Mouse (Mus musculus) kidney, embryonic 15.5 days (tissue): ENCODE measurements around the gene Pcx. TPM values are rescaled to one million over a fixed set of nuclear protein-coding genes. Genes with fewer than 3 reads are reported as not detected.

Experiments used
- ATAC-seq: fragments of 200-750 bp; cut with Nextera tagmentation; replicated peaks from 2 replicates; pipeline ENCODE4 v1.8.0; 2017; ENCODE audit warnings: moderate TSS enrichment; ENCODE audit not compliant: low FRiP score
- H3K27ac ChIP-seq: fragments of 300-500 bp; sonication (generic); 2 replicates; pipeline ENCODE4 v1.5.1; 2015; ENCODE audit warnings: mild to moderate bottlenecking, inconsistent platforms
- H3K27me3 ChIP-seq: fragments of 300-500 bp; sonication (generic); 2 replicates; pipeline ENCODE4 v1.6.1; 2015; ENCODE audit warnings: inconsistent platforms
- H3K36me3 ChIP-seq: fragments of 300-500 bp; sonication (generic); 2 replicates; pipeline ENCODE4 v1.6.1; 2015; ENCODE audit warnings: inconsistent platforms
- H3K4me1 ChIP-seq: fragments of 300-500 bp; sonication (generic); 2 replicates; pipeline ENCODE4 v1.6.1; 2015; ENCODE audit warnings: inconsistent platforms
- H3K4me2 ChIP-seq: fragments of 300-500 bp; sonication (generic); 2 replicates; pipeline ENCODE4 v1.6.1; 2015; ENCODE audit warnings: moderate library complexity, mild to moderate bottlenecking, inconsistent platforms
- H3K4me3 ChIP-seq: fragments of 300-500 bp; sonication (generic); replicated peaks from 2 replicates; pipeline ENCODE4 v1.5.1; 2015; ENCODE audit warnings: mild to moderate bottlenecking, inconsistent platforms
- H3K9ac ChIP-seq: fragments of 300-500 bp; sonication (generic); 2 replicates; pipeline ENCODE4 v1.6.1; 2015; ENCODE audit warnings: mild to moderate bottlenecking, inconsistent platforms
- H3K9me3 ChIP-seq: fragments of 300-500 bp; sonication (generic); replicated peaks from 2 replicates; pipeline ENCODE4 v1.6.1; 2016; ENCODE audit warnings: inconsistent platforms
- WGBS: fragments of 180-500 bp; shearing (Covaris S2); methylation state at CpG from one replicate; pipeline ENCODE4 v1.1.7; 2015; ENCODE audit warnings: mixed read lengths; 5-methylcytosine and 5-hydroxymethylcytosine counted together
- polyA plus RNA-seq: library from polyadenylated mRNA; unstranded; fragments of >200 nt; fragmentation: Nextera tagmentation; extraction: Ambion mirVana; gene quantifications from 2 replicates; pipeline ENCODE4 v1.2.1, GENCODE M21; 2015

The Pcx gene
- 30.4 and 35.2 TPM in 2 replicates for polyA plus RNA-seq

- Histone ChIP-seq H3K36me3 (no peaks in the 10 kb centered on the region), H3K4me3 (peak within 1 kb of the TSS; percentile 66), H3K27ac (peak within 1 kb of the TSS; percentile 49), H3K4me2 (peak within 1 kb of the TSS; percentile 95), H3K9me3 (no peaks in the 10 kb centered on the region), H3K9ac (peak within 1 kb of the TSS; percentile 42), H3K4me1 (peaks cover 19% of the 10 kb centered on the region), H3K27me3 (peaks cover 5% of the 10 kb centered on the region; the same call in 1 of the 2 replicates)
- ATAC-seq, result peak; percentile 100
- under 1% methylated on average over 77 of the region's 82 CpGs for whole genome bisulfite sequencing
These were observed at the start of gene Pcx for GRCm38 (mm10) chr19:4509986-4510963. TSS of gene Pcx (plus strand) at chr19:4510472.

- H3K27ac ChIP-seq, result no peak overlapping the region
- no peak overlapping the region for H3K4me2 ChIP-seq
- no peaks in the 10 kb centered on the region for H3K9me3 ChIP-seq
- no peaks in the 10 kb centered on the region for H3K36me3 ChIP-seq
- no peaks in the 10 kb centered on the region for H3K27me3 ChIP-seq
- H3K9ac ChIP-seq, result no peak overlapping the region
- 83% methylated on average over 8 of the region's 8 CpGs for WGBS
- no peak overlapping the region for H3K4me3 ChIP-seq
- peaks cover 3% of the 10 kb centered on the region for H3K4me1 ChIP-seq
- no peak for ATAC-seq
These were observed 48.3 kb upstream of the Pcx start for GRCm38 (mm10) chr19:4461981-4462380.

GRCm38 (mm10) chr19:4464666-4465065 is 45.6 kb upstream of the Pcx start:
- Histone ChIP-seq H3K9ac (no peak overlapping the region), H3K27me3 (no peaks in the 10 kb centered on the region), H3K4me3 (no peak overlapping the region), H3K27ac (no peak overlapping the region), H3K36me3 (no peaks in the 10 kb centered on the region), H3K4me1 (no peaks in the 10 kb centered on the region), H3K4me2 (no peak overlapping the region), H3K9me3 (no peaks in the 10 kb centered on the region)
- WGBS, result 79% methylated on average over 4 of the region's 4 CpGs
- ATAC-seq, result no peak

DNA sequence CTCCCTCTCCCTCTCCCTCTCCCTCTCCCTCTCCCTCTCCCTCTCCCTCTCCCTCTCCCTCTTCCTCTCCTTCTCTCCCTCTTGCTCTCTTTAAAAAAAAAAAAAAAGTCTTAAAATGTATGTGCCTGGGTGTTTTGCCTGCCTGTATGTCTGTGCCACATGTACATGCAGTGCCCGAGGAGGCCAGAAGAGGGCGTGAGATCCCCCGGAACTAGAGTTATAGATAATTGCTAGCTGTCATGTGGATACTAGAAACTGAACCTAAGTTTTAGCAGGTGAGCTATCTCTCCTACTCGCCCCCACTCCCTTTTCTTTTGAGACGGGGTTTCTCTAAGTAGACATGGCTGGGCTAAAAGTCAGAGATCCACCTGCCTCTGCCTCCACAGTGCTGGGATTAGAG is 41.9 kb upstream of the Pcx start:
- 35% methylated on average over 5 of the region's 5 CpGs for WGBS
- H3K36me3 ChIP-seq, result no peaks in the 10 kb centered on the region
- H3K9ac ChIP-seq, result no peak overlapping the region
- no peak for ATAC-seq
- no peak overlapping the region for H3K27ac ChIP-seq
- no peak overlapping the region for H3K4me3 ChIP-seq
- no peaks in the 10 kb centered on the region for H3K27me3 ChIP-seq
- H3K4me1 ChIP-seq, result no peaks in the 10 kb centered on the region
- no peak overlapping the region for H3K4me2 ChIP-seq
- no peaks in the 10 kb centered on the region for H3K9me3 ChIP-seq

- Histone ChIP-seq H3K4me2 (no peak overlapping the region), H3K9ac (no peak overlapping the region), H3K36me3 (no peaks in the 10 kb centered on the region), H3K9me3 (no peaks in the 10 kb centered on the region), H3K27ac (no peak overlapping the region), H3K4me3 (no peak overlapping the region), H3K4me1 (peaks cover 27% of the 10 kb centered on the region), H3K27me3 (peaks cover 32% of the 10 kb centered on the region)
- WGBS, result 90% methylated on average over 5 of the region's 5 CpGs
- ATAC-seq, result no peak
These were observed 36.7 kb upstream of the Pcx start for GRCm38 (mm10) chr19:4473549-4473948.

- Histone ChIP-seq H3K4me1 (peaks cover 27% of the 10 kb centered on the region), H3K9ac (no peak overlapping the region), H3K27ac (no peak overlapping the region), H3K4me3 (no peak overlapping the region), H3K27me3 (peaks cover 32% of the 10 kb centered on the region), H3K36me3 (no peaks in the 10 kb centered on the region), H3K4me2 (no peak overlapping the region), H3K9me3 (no peaks in the 10 kb centered on the region)
- 66% methylated on average over 3 of the region's 3 CpGs for WGBS
- ATAC-seq, result no peak
These were observed 35.5 kb upstream of the Pcx start for GRCm38 (mm10) chr19:4474739-4475138.

DNA sequence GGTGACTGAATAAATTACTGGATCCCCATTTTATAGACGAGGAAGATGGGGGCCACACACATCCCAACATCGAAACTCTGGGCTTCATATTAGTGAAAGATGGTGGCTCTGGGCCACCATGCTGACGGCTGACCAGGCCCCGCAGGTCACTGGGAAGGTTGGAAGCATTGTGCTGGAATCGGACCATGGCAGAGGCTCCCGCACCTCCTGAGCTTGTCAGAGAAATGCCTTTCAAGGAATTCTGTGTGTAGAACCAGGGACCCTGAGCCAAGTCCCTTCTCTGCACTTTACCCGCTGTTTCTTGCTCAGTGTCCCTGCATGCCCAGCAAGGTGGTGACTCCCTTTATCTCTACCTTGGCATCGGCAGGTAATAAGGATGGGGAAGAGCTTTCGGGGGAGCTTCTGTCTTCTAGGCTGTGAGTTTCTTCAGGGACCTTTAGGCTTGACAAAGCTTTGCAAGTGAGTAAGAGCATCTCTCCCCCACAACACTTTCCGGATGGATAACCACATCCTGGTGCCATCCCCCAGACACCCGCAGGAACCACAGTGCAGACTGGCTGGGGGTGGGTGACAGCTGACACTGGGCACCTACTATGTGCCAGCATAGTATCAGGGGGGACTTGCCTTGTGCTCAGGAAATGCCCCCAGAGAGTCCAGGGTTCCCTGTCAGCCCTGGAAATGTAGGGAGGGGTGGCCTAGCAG is 34.9 kb upstream of the Pcx start:
- no peak overlapping the region for H3K27ac ChIP-seq
- no peaks in the 10 kb centered on the region for H3K36me3 ChIP-seq
- no peak overlapping the region for H3K4me2 ChIP-seq
- H3K4me3 ChIP-seq, result no peak overlapping the region
- no peak overlapping the region for H3K9ac ChIP-seq
- WGBS, result 62% methylated on average over 11 of the region's 11 CpGs
- peaks cover 32% of the 10 kb centered on the region for H3K27me3 ChIP-seq
- H3K4me1 ChIP-seq, result peaks cover 27% of the 10 kb centered on the region
- ATAC-seq, result no peak
- no peaks in the 10 kb centered on the region for H3K9me3 ChIP-seq

- peak overlapping the region; percentile 37; the same call in 1 of the 2 replicates for H3K27ac ChIP-seq
These were observed 33.5 kb upstream of the Pcx start for GRCm38 (mm10) chr19:4476601-4477257.

DNA sequence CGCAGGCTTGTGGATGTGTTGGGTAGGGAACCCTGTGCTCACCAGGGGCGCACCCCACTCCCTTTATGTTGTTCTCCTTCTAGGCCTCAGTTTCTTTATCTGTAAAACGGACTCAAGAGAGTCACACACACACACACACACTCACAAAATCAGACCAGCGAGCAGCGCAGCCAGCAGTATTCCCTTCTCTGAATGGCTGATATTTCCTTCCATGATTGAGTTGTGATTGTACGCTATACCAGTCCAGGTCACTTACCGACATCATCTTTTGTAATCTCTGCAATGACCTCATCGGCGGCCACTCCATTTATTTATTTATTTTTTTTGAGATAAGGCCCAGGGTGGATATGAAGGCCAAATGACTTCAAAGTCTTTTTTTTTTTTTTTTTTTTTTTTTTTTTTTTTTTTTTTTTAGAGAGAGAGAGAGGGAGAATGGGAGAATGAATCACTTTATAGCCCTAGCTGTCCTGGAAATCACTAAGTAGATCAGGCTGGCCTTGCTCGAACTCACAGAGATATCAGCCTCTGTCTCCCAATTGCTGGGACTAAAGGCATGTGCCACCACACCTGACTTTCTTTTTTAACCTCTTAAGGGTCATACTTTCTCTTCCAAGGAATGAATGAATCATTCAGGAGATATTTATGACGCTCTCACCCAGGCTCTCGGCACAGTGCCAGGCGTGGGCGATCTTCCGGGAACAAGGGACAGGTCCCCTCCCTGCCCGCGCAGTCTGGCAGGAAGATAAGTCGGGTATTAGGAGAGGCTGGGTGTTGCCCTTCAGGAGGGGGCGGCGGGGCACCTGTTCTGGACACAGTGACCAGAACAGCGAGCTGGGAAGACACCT is 32.7 kb upstream of the Pcx start, which contains the start of gene Syt12:
TSS of gene Syt12 (minus strand) at position 103 of the 845 bp plus-strand sequence.
- Histone ChIP-seq H3K4me1 (peaks cover 27% of the 10 kb centered on the region), H3K27me3 (peaks cover 32% of the 10 kb centered on the region), H3K36me3 (no peaks in the 10 kb centered on the region), H3K9ac (peak within 1 kb of the TSS; percentile 58), H3K4me2 (peak within 1 kb of the TSS; percentile 100), H3K9me3 (no peaks in the 10 kb centered on the region), H3K27ac (peak within 1 kb of the TSS; percentile 37; the same call in 1 of the 2 replicates), H3K4me3 (peak within 1 kb of the TSS; percentile 64)
- no peak; the same call in 1 of the 2 replicates for ATAC-seq
- 27% methylated on average over 21 of the region's 21 CpGs for WGBS

More at GRCm38 (mm10) chr19:4476601-4477257, 33.5 kb upstream of the Pcx start:
- Histone ChIP-seq H3K4me3 (peak overlapping the region; percentile 64), H3K4me1 (peaks cover 27% of the 10 kb centered on the region), H3K4me2 (peak overlapping the region; percentile 100), H3K9ac (peak overlapping the region; percentile 58), H3K27me3 (peaks cover 32% of the 10 kb centered on the region), H3K36me3 (no peaks in the 10 kb centered on the region), H3K9me3 (no peaks in the 10 kb centered on the region)
- peak; percentile 80 for ATAC-seq
- under 1% methylated on average over 68 of the region's 70 CpGs for WGBS

DNA sequence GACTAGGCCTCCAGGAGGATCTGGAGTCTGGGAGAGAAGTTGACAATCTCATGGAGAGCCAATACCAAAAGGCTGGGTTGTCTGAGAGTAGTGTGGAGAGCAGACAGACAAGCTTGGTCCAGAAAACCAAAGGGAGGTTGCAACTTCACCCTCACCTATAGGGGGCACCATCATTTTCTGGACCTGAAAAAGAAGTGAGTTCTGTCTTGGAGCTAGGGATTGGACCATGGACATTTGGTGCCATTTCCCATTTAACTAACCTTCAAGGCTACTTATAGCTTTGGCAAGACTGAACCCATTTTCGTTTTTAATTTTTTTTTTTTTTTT is 32.1 kb upstream of the Pcx start:
- no peak overlapping the region for H3K9ac ChIP-seq
- H3K4me2 ChIP-seq, result peak overlapping the region; percentile 100; the same call in 1 of the 2 replicates
- H3K4me1 ChIP-seq, result peaks cover 27% of the 10 kb centered on the region
- no peaks in the 10 kb centered on the region for H3K9me3 ChIP-seq
- H3K4me3 ChIP-seq, result no peak overlapping the region
- no peaks in the 10 kb centered on the region for H3K36me3 ChIP-seq
- peaks cover 32% of the 10 kb centered on the region for H3K27me3 ChIP-seq
- H3K27ac ChIP-seq, result no peak overlapping the region
- ATAC-seq, result no peak
- WGBS, result 50% methylated on average over 1 of the region's 1 CpGs

- Histone ChIP-seq H3K4me1 (peaks cover 36% of the 10 kb centered on the region), H3K9ac (no peak overlapping the region), H3K36me3 (no peaks in the 10 kb centered on the region), H3K27me3 (peaks cover 25% of the 10 kb centered on the region), H3K27ac (no peak overlapping the region), H3K4me3 (no peak overlapping the region), H3K9me3 (no peaks in the 10 kb centered on the region), H3K4me2 (no peak overlapping the region)
- ATAC-seq, result no peak
- WGBS, result 86% methylated on average over 2 of the region's 2 CpGs
These were observed 30.2 kb upstream of the Pcx start for GRCm38 (mm10) chr19:4480041-4480440.
